Comparison of ENCODE assay signal across 9 mouse cellular contexts in the genomic region with DNA sequence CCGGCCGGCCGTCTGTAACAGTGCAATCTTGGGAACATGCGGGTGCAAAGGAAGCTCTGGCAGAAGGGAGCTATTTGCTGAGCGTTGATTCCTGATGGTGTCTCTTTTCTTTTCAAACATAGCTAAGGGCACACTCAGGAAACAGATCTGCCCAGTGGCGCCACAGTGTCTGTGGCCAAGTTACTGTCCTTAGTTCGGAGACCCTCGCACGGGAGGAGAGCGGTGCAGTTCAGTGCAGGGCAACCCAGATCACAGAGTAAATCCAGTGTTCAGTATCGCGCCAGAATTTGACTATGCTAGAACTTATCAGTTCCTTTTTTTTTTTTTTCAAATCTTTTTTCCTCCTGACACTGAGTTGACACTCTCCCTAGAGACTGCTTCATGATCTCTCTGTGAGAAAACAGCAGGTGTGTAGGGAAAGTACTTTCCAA. TPM values are rescaled to one million over a fixed set of nuclear protein-coding genes. Genes with fewer than 3 reads are reported as not detected.
DNase-seq lines count a peak whose midpoint lies in the region; ATAC-seq and TF ChIP-seq lines count a peak whose summit lies in the region.
"Had no signal": no experiment of that assay in that cellular context is flagged by ENCODE, and none has a peak within 500 bp of the region (broad histone marks: within the 10 kb centered on the region; RNA-seq: fewer than 3 reads in every experiment).

No protein-coding gene starts in this region.

- peak overlapping the region; percentile 76 for H3K9ac ChIP-seq in heart, embryonic 12.5 days
- H3K9ac ChIP-seq in CH12.LX (ENCODE audit: insufficient read depth, low read depth), result peak overlapping the region; percentile 96
- peak overlapping the region; percentile 69 for H3K9ac ChIP-seq in limb, embryonic 12.5 days (replicated peaks)
- peak overlapping the region; percentile 50 for H3K9ac ChIP-seq in neural tube, embryonic 14.5 days (replicated peaks; ENCODE audit: low read depth, low read length)

- H3K4me2 ChIP-seq in heart, embryonic 12.5 days, result peak overlapping the region; percentile 84
- H3K4me2 ChIP-seq in CH12.LX (ENCODE audit: insufficient read depth, low read depth, poor library complexity, severe bottlenecking), result peak overlapping the region; percentile 91
- H3K4me2 ChIP-seq in limb, embryonic 12.5 days, result peak overlapping the region; percentile 66
- H3K4me2 ChIP-seq in neural tube, embryonic 14.5 days (ENCODE audit: low read depth, low read length), result peak overlapping the region; percentile 69

- H3K27ac ChIP-seq in heart, embryonic 12.5 days (ENCODE audit: poor library complexity, severe bottlenecking), result peak overlapping the region; percentile 89
- H3K27ac ChIP-seq in CH12.LX (ENCODE audit: insufficient read depth, low read depth), result peak overlapping the region; percentile 84
- H3K27ac ChIP-seq in forebrain, embryonic 10.5 days, result peak overlapping the region; percentile 91
- H3K27ac ChIP-seq in limb, embryonic 12.5 days, result peak overlapping the region; percentile 86
- H3K27ac ChIP-seq in neural tube, embryonic 14.5 days (ENCODE audit: low read depth, low read length), result peak overlapping the region; percentile 76

- peaks cover 11% of the 10 kb centered on the region for H3K4me1 ChIP-seq in heart, embryonic 12.5 days (replicated peaks)
- peaks cover 9 to 50% of the 10 kb centered on the region in 2 experiments for H3K4me1 ChIP-seq in CH12.LX (ENCODE audit: control insufficient read depth in 1 of 2, insufficient read depth in 2 of 2)
- H3K4me1 ChIP-seq in forebrain, embryonic 10.5 days, result peaks cover 30% of the 10 kb centered on the region
- peaks cover 3% of the 10 kb centered on the region for H3K4me1 ChIP-seq in limb, embryonic 12.5 days (replicated peaks)
- H3K4me1 ChIP-seq in neural tube, embryonic 14.5 days (ENCODE audit: control insufficient read depth, insufficient read depth, low read length), result no peaks in the 10 kb centered on the region

- H3K4me3 ChIP-seq in heart, embryonic 12.5 days, result peak overlapping the region; percentile 63
- H3K4me3 ChIP-seq in CH12.LX (replicated peaks in 1 of 3; ENCODE audit: low read depth in 2 of 3, low read length in 2 of 3, poor library complexity in 1 of 3), result peak overlapping the region; percentile 60 to 80 (median 62)
- peak overlapping the region; percentile 66 for H3K4me3 ChIP-seq in forebrain, embryonic 10.5 days
- H3K4me3 ChIP-seq in limb, embryonic 12.5 days (replicated peaks), result peak overlapping the region; percentile 59
- peak overlapping the region; percentile 57 for H3K4me3 ChIP-seq in neural tube, embryonic 14.5 days (ENCODE audit: low read depth, low read length)

- under 1% methylated on average over 12 of the region's 12 CpGs for WGBS in heart, embryonic 12.5 days
- 2% methylated on average over 12 of the region's 12 CpGs for WGBS in forebrain, embryonic 10.5 days
- under 1% methylated on average over 12 of the region's 12 CpGs for WGBS in limb, embryonic 12.5 days
- WGBS in neural tube, embryonic 14.5 days, result 1% methylated on average over 12 of the region's 12 CpGs

- H3K9me3 ChIP-seq in heart, embryonic 12.5 days (replicated peaks), result no peaks in the 10 kb centered on the region
- H3K9me3 ChIP-seq in CH12.LX (replicated peaks; ENCODE audit: low read length), result no peaks in the 10 kb centered on the region
- no peaks in the 10 kb centered on the region for H3K9me3 ChIP-seq in forebrain, embryonic 10.5 days
- H3K9me3 ChIP-seq in limb, embryonic 12.5 days, result no peaks in the 10 kb centered on the region
- no peaks in the 10 kb centered on the region for H3K9me3 ChIP-seq in neural tube, embryonic 14.5 days (ENCODE audit: control insufficient read depth, low read length)

- dilution Hi-C loops in CH12.LX (cut with MboI; ENCODE audit: extremely low pct_ligation_motif_present, extremely low pct_unique_long_range_greater_than_20kb, low sequenced_read_pairs), result no loop called here

- peaks cover 5% of the 10 kb centered on the region; the same call in 1 of the 2 replicates for H3K79me2 ChIP-seq in CH12.LX (replicated peaks; ENCODE audit: control insufficient read depth, extremely low read depth, insufficient read depth, poor library complexity, severe bottlenecking)

- no peak for TF ChIP-seq CTCF in CH12.LX (conservative IDR thresholded peaks at IDR 0.05 in 1 of 2, IDR thresholded peaks at IDR 0.05 in 1 of 2; ENCODE audit: low read depth in 2 of 2, low read length in 2 of 2)

- no peak; the same call in 1 of the 2 replicates for TF ChIP-seq RAD21 in CH12.LX (IDR thresholded peaks at IDR 0.05; ENCODE audit: low read depth, low read length)

- no peak for ATAC-seq in heart, embryonic 12.5 days (ENCODE audit: insufficient number of reproducible peaks, low FRiP score)
- ATAC-seq in limb, embryonic 12.5 days (ENCODE audit: insufficient number of reproducible peaks, insufficient read depth, low FRiP score, low TSS enrichment, low read depth), result no peak
- 0 out of 2 replicates have a peak, but pooled peaks have one; percentile 1 for ATAC-seq in neural tube, embryonic 14.5 days (ENCODE audit: low read depth)

- H3K27me3 ChIP-seq in heart, embryonic 12.5 days (replicated peaks), result no peaks in the 10 kb centered on the region
- no peaks in the 10 kb centered on the region for H3K27me3 ChIP-seq in CH12.LX (replicated peaks)
- peaks cover 20% of the 10 kb centered on the region for H3K27me3 ChIP-seq in forebrain, embryonic 10.5 days (ENCODE audit: poor library complexity, severe bottlenecking)
- no peaks in the 10 kb centered on the region for H3K27me3 ChIP-seq in limb, embryonic 12.5 days
- H3K27me3 ChIP-seq in neural tube, embryonic 14.5 days (ENCODE audit: control insufficient read depth, insufficient read depth, low read length), result no peaks in the 10 kb centered on the region
- H3K27me3 ChIP-seq: Patski had no signal

- DNase-seq in heart, adult 11 months, result no peak
- DNase-seq in CH12.LX (ENCODE audit: extremely low read depth), result peak; percentile 85
- DNase-seq in forebrain, embryonic 10.5 days (ENCODE audit: extremely low spot score, low spot score), result no peak
- no peak for DNase-seq in right cerebral cortex, postnatal 25 days
- DNase-seq in gastrocnemius, postnatal 25 days, result no peak

- in situ Hi-C loops in CH12.LX (cut with MboI; ENCODE audit: low pct_ligation_motif_present, low pct_unique_long_range_greater_than_20kb, low sequenced_read_pairs), result loop anchor here (10.0 kb wide), 1 partner anchor 46 kb away; no protein-coding TSS in a partner anchor

- no peak for TF ChIP-seq POLR2A in CH12.LX (IDR thresholded peaks at IDR 0.05; ENCODE audit: low read depth, low read length)

- TF ChIP-seq EP300 in CH12.LX (IDR thresholded peaks at IDR 0.05; ENCODE audit: low read length), result peak; percentile 81

- H3K36me3 ChIP-seq in heart, embryonic 12.5 days, result no peaks in the 10 kb centered on the region
- no peaks in the 10 kb centered on the region for H3K36me3 ChIP-seq in CH12.LX (replicated peaks in 1 of 2; ENCODE audit: control insufficient read depth in 1 of 2, insufficient read depth in 1 of 2, low read length in 1 of 2)
- H3K36me3 ChIP-seq in forebrain, embryonic 10.5 days (replicated peaks), result no peaks in the 10 kb centered on the region
- no peaks in the 10 kb centered on the region for H3K36me3 ChIP-seq in limb, embryonic 12.5 days
- H3K36me3 ChIP-seq in neural tube, embryonic 14.5 days (ENCODE audit: control insufficient read depth, insufficient read depth, low read length), result no peaks in the 10 kb centered on the region

TF ChIP-seq in CH12.LX, 34 proteins besides CTCF, POLR2A, EP300 and RAD21 (continues in another document):
- TF ChIP-seq MAZ (IDR thresholded peaks at IDR 0.05; ENCODE audit: low read depth, low read length) (no peak), CHD1 (IDR thresholded peaks at IDR 0.05; ENCODE audit: low read depth, low read length) (no peak; the same call in 1 of the 2 replicates), ZNF384 (IDR thresholded peaks at IDR 0.05; ENCODE audit: low read depth, low read length) (peak; percentile 97), JUND (conservative IDR thresholded peaks at IDR 0.05; ENCODE audit: low read depth, low read length) (peak; percentile 47; the same call in 1 of the 2 replicates), RCOR1 (conservative IDR thresholded peaks at IDR 0.05; ENCODE audit: low read depth, low read length) (no peak; the same call in 1 of the 2 replicates), HCFC1 (IDR thresholded peaks at IDR 0.05; ENCODE audit: low read depth, low read length) (peak; percentile 40; the same call in 1 of the 2 replicates), POLR2AphosphoS2 (IDR thresholded peaks at IDR 0.05; ENCODE audit: low read depth, low read length) (no peak), MXI1 (IDR thresholded peaks at IDR 0.05; ENCODE audit: low read depth, low read length) (no peak; the same call in 1 of the 2 replicates), ETS1 (conservative IDR thresholded peaks at IDR 0.05; ENCODE audit: low read depth, low read length) (peak; percentile 48; the same call in 1 of the 2 replicates), SMC3 (IDR thresholded peaks at IDR 0.05; ENCODE audit: low read depth, low read length) (no peak), IRF4 (IDR thresholded peaks at IDR 0.05; ENCODE audit: low read depth, low read length) (peak; percentile 67; the same call in 1 of the 2 replicates), NELFE (IDR thresholded peaks at IDR 0.05; ENCODE audit: low read depth, low read length) (no peak), ZKSCAN1 (IDR thresholded peaks at IDR 0.05; ENCODE audit: borderline replicate concordance, low read depth, low read length) (no peak), NRF1 (IDR thresholded peaks at IDR 0.05; ENCODE audit: low read depth, low read length) (no peak), JUN (IDR thresholded peaks at IDR 0.05; ENCODE audit: insufficient read depth, low read depth, low read length) (no peak), ELF1 (IDR thresholded peaks at IDR 0.05; ENCODE audit: low read depth, low read length) (no peak), KAT2A (IDR thresholded peaks at IDR 0.05; ENCODE audit: insufficient replicate concordance, low read length) (no peak), CHD2 (IDR thresholded peaks at IDR 0.05; ENCODE audit: low read length) (no peak), BHLHE40 (IDR thresholded peaks at IDR 0.05; ENCODE audit: low read depth, low read length) (peak; percentile 72), USF2 (conservative IDR thresholded peaks at IDR 0.05; ENCODE audit: low read depth, low read length) (no peak)

RNA-seq across cellular contexts. Expression of gene Gclc, which starts 3.2 kb away (rescaled TPM):
- polyA plus RNA-seq in heart, embryonic 12.5 days (2016; fragmentation: Nextera tagmentation; extraction: Ambion mirVana), result 13.0 and 13.7 TPM in 2 replicates
- total RNA-seq in CH12.LX (2012; rRNA removed), result 20.4 and 22.6 TPM in 2 replicates
- total RNA-seq in CH12.LX (2014; rRNA removed), result 35.7 and 39.2 TPM in 2 replicates
- 78.3 and 84.8 TPM in 2 replicates for polyA plus RNA-seq in CH12.LX (2012; ENCODE audit: insufficient read length, low read depth)
- 18.4 and 18.5 TPM in 2 replicates for polyA plus RNA-seq in forebrain, embryonic 10.5 days (2016; fragmentation: Nextera tagmentation; extraction: Ambion mirVana)
- 14.5 and 14.7 TPM in 2 replicates for polyA plus RNA-seq in limb, embryonic 12.5 days (2016; fragmentation: Nextera tagmentation; extraction: Ambion mirVana)
- 22.3 and 25.1 TPM in 2 replicates for polyA plus RNA-seq in neural tube, embryonic 14.5 days (2014; fragmentation: Nextera tagmentation; extraction: Ambion mirVana)
- 1 to 10 TPM; 7.1 to 7.9 TPM for total RNA-seq in gastrocnemius, postnatal 25 days (2021)
